Mouse (Mus musculus) lung, adult 2 months (tissue): ENCODE results near the gene Fbln2.

ENCODE experiments used
- CTCF ChIP-seq: fragments of 200-500 bp; IDR thresholded peaks from 2 replicates; pipeline ENCODE4 v1.5.1; 2011; ENCODE audit warnings: mild to moderate bottlenecking, low read length, control low read depth; ENCODE audit not compliant: insufficient read depth
- POLR2A ChIP-seq: fragments of 200-500 bp; IDR thresholded peaks from 2 replicates; pipeline ENCODE4 v1.6.1; 2011; ENCODE audit warnings: low read depth, mild to moderate bottlenecking, control low read depth, low read length, borderline replicate concordance; ENCODE audit errors: extremely low read depth

DNA sequence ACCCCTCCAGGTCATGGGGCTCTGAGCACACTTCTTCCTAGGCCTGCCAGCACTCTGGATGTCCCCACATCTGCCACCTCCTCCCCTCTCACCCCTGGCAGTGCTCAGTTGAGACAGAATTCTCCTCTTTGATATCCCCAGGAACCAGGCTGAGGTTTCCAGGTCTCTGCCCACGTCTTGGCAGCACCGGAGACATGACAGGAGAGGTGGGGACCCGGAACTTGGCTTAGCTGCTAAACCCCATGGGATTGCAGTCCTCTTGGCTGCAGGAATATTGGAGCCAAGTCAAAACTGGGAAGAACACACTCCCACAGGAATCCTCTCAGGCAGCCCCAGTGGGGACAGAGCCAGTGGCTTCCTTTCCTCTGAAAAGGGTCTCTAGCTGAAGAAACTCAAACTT is 24.4 kb upstream of the Fbln2 start:
- TF ChIP-seq POLR2A, result no peak
- TF ChIP-seq CTCF, result no peak
